Mouse (Mus musculus) MN1 (cell line): ENCODE results near the gene Dusp27.
"Not testable (repeated sequence)": the region's sequence is repeated elsewhere in the genome, so short reads cannot be mapped to it uniquely, and the experiment has no call there.

Source experiments
- DNase-seq: peaks from one replicate; pipeline ENCODE4 v3.0.0-alpha.2; 2016; ENCODE audit warnings: low spot score

The Dusp27 gene

GRCm38 (mm10) chr1:166142369-166142768, 14.6 kb upstream of the Dusp27 start:
- no peak for DNase-seq

- DNase-seq = not testable (repeated sequence)
These were observed 14.1 kb upstream of the Dusp27 start for GRCm38 (mm10) chr1:166141868-166142267.

DNA sequence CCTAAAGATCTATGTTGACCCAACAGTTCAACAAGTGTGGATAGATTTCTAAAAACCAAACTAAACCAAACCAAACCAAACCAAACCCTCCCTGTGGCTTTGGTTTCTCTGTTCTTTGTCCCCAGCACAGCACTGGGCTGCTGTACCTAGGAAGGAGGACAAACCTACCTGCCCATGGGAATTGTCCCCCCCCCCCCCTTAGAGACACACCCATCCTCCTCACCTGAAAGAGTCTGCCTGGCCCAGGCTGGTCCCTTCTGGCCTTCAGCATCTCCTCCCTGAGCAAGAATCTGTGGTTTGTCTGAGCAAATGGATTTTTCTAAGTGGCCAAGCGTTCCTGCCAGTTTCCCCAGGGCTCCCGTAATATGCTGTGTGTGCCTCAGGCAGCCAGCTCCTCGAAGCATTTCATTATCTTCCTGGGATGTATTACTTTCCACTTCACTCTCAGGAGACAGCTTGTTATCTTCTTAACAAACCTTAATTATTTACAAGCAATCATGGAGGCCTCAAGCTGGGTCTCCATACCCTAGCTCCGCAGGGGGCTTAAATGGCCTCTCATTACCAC, 12.0 kb upstream of the Dusp27 start:
- no peak for DNase-seq

GRCm38 (mm10) chr1:166139113-166139512, 11.4 kb upstream of the Dusp27 start:
- no peak for DNase-seq

DNA sequence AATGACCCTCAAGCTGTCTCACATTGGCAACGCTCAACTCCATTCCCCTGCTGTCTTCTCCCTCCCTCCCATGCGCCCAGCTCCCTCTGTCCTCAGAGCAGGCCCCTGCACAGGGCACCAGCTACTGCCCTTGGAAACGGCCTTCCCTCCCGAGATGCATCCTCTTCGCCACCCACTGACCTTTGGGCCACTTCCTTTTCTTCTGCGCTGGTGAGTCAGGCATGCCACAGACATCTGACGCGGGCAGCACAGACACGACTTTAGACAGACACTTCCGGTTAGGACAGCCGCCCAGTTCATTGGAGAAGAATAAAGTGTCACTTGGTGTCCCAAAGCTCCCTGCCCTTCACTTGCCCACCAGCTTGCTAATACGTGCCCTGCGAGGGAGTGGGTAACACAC, 10.4 kb upstream of the Dusp27 start:
- no peak for DNase-seq

GRCm38 (mm10) chr1:166137244-166137938, 9.7 kb upstream of the Dusp27 start:
- no peak for DNase-seq

GRCm38 (mm10) chr1:166135091-166135740, 7.5 kb upstream of the Dusp27 start:
- no peak for DNase-seq

GRCm38 (mm10) chr1:166132367-166132766, 4.6 kb upstream of the Dusp27 start:
- peak; percentile 44 for DNase-seq

- DNase-seq = no peak
These were observed 2.6 kb upstream of the Dusp27 start, which contains the start of gene Gpa33 for GRCm38 (mm10) chr1:166130224-166130860. Gpa33 (plus strand) TSS chr1:166130238.

DNA sequence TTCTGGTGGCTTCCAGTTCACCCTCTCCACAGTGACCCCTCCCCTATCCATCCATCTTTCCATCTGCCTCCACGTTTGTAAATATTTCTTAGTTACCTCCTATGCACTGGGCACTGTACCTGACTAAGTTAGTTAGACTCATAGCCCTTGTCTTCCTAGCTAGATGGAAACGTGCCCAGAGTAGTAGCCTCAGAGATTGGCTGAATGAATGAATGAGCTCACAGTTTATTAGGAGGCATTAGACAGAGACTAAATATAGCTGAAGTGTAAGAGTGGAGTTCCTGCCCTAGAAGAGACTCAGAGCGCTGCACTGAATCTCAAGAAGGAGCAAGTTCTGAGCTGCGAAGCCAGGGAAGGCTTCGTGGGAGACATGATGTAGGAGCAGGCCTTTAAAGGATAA, 829 bp upstream of the Dusp27 start:
- DNase-seq = no peak

GRCm38 (mm10) chr1:166126795-166127194, 927 bp downstream of the Dusp27 start:
- DNase-seq = no peak

DNA sequence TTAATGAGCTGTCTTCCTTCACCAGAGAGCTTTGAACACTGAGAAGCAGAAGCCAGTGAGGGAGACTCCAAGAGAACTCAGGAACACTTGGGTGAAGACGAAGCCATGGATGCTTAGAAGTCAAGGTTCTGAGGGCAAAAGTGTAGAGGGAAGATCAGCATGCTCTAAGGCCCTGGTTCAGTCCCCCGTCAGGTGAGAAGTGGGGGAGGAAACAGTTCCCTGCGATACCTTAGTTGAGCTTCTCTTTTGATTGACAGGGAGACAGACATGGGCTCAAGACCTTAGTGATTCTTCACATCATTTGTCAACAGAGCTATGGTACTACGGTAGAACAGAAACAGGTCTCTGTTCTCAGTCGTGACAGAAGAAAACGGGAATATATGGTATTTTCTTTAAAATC, 1.4 kb downstream of the Dusp27 start:
- DNase-seq = no peak

DNA sequence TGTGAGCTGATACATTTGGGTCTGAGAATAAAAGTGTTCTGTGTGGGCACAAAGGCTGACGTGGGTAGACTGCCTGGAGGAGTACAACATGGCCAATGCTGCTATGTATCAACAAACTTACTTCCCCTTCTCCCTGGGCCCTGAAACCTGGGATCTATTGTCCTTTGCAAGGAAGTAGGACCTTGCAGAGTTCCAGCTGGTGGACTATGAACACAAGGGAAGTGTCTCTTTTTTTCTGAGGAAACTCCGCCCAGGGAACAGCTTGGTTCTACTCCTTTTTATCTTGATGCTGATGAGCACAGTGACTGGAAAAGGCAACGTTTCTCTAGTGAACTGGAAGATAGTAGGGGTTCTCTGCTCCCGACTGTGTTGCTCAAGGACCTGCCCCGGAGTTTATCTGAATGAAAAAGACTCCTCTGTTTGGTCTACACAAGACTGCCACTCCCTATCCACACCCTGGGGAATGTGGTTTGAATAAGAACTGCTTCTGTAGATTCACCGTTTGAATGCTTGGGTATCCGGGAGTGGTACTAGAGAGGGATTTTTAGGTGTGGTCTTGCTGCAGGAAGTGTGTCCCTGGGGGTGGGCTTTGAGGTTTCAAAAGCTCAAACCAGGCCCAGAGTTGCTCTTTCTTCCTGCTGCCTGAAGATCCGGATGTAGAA, 2.7 kb downstream of the Dusp27 start:
- DNase-seq = no peak

GRCm38 (mm10) chr1:166123751-166124150, 4.0 kb downstream of the Dusp27 start:
- no peak for DNase-seq

DNA sequence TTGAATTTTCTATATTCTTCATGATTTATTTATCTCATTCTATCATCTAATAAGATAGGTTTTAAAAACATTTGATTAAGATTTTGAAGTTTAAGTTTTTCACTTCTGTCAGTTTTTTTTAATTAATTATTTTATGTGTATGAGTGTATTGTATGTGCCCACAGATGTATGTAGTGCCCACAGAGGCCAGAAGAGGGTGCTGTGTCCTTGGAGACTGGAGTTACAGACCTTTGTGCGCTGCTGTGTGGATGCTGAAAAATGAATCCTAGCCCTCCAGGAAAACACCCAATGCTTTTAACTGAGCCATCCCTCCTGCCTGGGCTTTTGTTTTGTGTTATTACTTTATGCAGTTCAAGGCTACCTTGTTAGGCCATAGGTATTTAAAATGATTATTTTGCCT, 4.7 kb downstream of the Dusp27 start:
- DNase-seq = no peak

GRCm38 (mm10) chr1:166122114-166122513, 5.6 kb downstream of the Dusp27 start:
- DNase-seq = no peak

GRCm38 (mm10) chr1:166117866-166118639, 9.7 kb downstream of the Dusp27 start:
- no peak for DNase-seq

GRCm38 (mm10) chr1:166115719-166116118, 12.0 kb downstream of the Dusp27 start:
- no peak for DNase-seq

DNA sequence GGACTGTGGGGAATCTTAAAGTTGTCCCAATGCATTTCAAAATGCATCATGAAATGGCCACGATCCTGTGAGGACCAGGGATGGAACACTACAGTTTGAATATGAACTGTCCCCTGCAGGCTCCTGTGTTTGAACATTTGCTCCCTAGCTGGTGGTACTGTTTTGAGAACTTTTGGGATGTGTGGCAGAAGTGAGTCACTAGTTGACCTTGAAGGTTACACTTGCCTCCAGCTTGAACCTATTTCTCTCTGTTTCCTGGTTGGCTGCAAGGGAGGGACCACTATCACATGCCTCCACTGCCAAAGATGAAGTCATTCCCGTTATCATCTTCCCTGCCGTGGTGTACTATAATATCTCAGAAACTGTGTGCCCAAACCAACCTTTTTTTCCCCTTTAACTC, 12.7 kb downstream of the Dusp27 start:
- no peak for DNase-seq

GRCm38 (mm10) chr1:166105464-166105863, 22.3 kb downstream of the Dusp27 start:
- DNase-seq = no peak

GRCm38 (mm10) chr1:166104858-166105257, 22.9 kb downstream of the Dusp27 start:
- DNase-seq = no peak
